Mouse (Mus musculus): ENCODE measurements around the gene Fbxo6.

The Fbxo6 gene

DNA sequence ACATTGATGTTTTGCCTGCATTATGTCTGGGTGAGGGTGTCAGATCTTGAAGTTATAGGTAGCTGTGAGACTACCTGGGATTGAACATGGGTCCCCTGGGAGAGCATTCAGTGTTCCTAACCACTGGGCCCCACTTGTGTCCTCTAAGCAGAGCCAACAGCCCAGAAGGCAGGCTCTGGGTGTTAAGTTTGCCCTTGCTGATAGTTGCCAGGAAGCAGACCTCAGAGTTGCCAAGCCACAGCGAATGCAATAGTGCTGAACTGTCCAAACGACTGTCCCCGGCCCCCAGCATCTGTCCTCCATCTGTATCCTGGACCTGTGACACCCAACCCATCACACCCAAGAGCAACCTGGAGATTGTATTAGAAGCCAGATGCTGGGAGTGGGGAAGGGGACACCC lies 53.3 kb downstream of the Fbxo6 start:
- H3K27me3 ChIP-seq (ENCODE audit: insufficient read depth, low read length) = no peaks in the 10 kb centered on the region
- no peaks in the 10 kb centered on the region for H3K36me3 ChIP-seq (ENCODE audit: insufficient read depth, low read length)
- no peaks in the 10 kb centered on the region for H3K9me3 ChIP-seq (ENCODE audit: low read length)
- H3K4me3 ChIP-seq (replicated peaks; ENCODE audit: low read length) = no peak overlapping the region
- no peak for TF ChIP-seq POU5F1 (IDR thresholded peaks at IDR 0.05; ENCODE audit: borderline replicate concordance, low read length)
- TF ChIP-seq NANOG (IDR thresholded peaks at IDR 0.05; ENCODE audit: borderline replicate concordance, low read length) = no peak
- no peak for TF ChIP-seq CTCF (conservative IDR thresholded peaks at IDR 0.05; ENCODE audit: low read length)
- peaks cover 75% of the 10 kb centered on the region for H3K4me1 ChIP-seq (replicated peaks; ENCODE audit: low read depth, low read length)

DNA sequence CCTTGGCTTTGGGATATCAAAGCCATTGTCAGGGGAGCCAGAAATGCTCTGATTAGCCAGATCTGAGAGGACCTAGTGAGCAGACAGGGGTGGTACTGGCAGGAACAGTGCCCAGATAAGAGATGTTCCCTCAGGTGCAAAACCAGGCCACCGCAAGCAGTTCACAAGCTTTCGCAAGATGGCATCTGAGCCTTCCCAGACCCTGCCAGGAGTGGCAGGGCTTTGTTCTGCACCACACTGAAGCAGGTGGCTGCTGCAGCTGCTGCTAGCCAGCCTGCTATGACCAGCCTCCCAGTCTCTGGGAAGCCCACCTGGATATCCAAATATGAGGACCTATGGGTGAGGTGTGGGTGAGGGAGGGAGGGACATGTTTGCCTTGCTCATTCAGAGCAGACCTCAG lies 54.0 kb downstream of the Fbxo6 start:
- Histone ChIP-seq H3K27me3 (ENCODE audit: insufficient read depth, low read length) (no peaks in the 10 kb centered on the region), H3K9me3 (ENCODE audit: low read length) (no peaks in the 10 kb centered on the region), H3K4me1 (replicated peaks; ENCODE audit: low read depth, low read length) (peaks cover 79% of the 10 kb centered on the region), H3K4me3 (replicated peaks; ENCODE audit: low read length) (no peak overlapping the region), H3K36me3 (ENCODE audit: insufficient read depth, low read length) (no peaks in the 10 kb centered on the region)
- no peak for TF ChIP-seq CTCF (conservative IDR thresholded peaks at IDR 0.05; ENCODE audit: low read length)
- no peak for TF ChIP-seq POU5F1 (IDR thresholded peaks at IDR 0.05; ENCODE audit: borderline replicate concordance, low read length)
- no peak for TF ChIP-seq NANOG (IDR thresholded peaks at IDR 0.05; ENCODE audit: borderline replicate concordance, low read length)
